Mouse (Mus musculus) midbrain, embryonic 15.5 days (tissue): ENCODE results near the gene Ccdc188. TPM values are rescaled to one million over a fixed set of nuclear protein-coding genes. Genes with fewer than 3 reads are reported as not detected.
A peak's percentile ranks its signal among the peaks of the same experiment; 100 is the strongest.

Experiments used
- ATAC-seq: fragments of 200-750 bp; cut with Nextera tagmentation; replicated peaks from 2 replicates; pipeline ENCODE4 v1.8.0; 2017; ENCODE audit warnings: moderate TSS enrichment
- H3K27ac ChIP-seq: fragments of 300-500 bp; sonication (generic); 2 replicates; pipeline ENCODE4 v1.5.1; 2015; ENCODE audit warnings: mild to moderate bottlenecking, inconsistent platforms
- H3K27me3 ChIP-seq: fragments of 300-500 bp; sonication (generic); replicated peaks from 2 replicates; pipeline ENCODE4 v1.6.1; 2015; ENCODE audit warnings: inconsistent platforms
- H3K36me3 ChIP-seq: fragments of 300-500 bp; sonication (generic); replicated peaks from 2 replicates; pipeline ENCODE4 v1.6.1; 2015; ENCODE audit warnings: inconsistent platforms
- H3K4me1 ChIP-seq: fragments of 300-500 bp; sonication (generic); 2 replicates; pipeline ENCODE4 v1.6.1; 2015; ENCODE audit warnings: inconsistent platforms
- H3K4me2 ChIP-seq: fragments of 300-500 bp; sonication (generic); 2 replicates; pipeline ENCODE4 v1.6.1; 2015; ENCODE audit warnings: inconsistent platforms, mild to moderate bottlenecking, moderate library complexity
- H3K4me3 ChIP-seq: fragments of 300-500 bp; sonication (generic); 2 replicates; pipeline ENCODE4 v1.5.1; 2015; ENCODE audit warnings: mild to moderate bottlenecking, inconsistent platforms
- H3K9ac ChIP-seq: fragments of 300-500 bp; sonication (generic); 2 replicates; pipeline ENCODE4 v1.6.1; 2015; ENCODE audit warnings: mild to moderate bottlenecking, inconsistent platforms
- H3K9me3 ChIP-seq: fragments of 300-500 bp; sonication (generic); 2 replicates; pipeline ENCODE4 v1.6.1; 2016; ENCODE audit warnings: inconsistent platforms
- WGBS: fragments of 180-500 bp; shearing (Covaris S2); methylation state at CpG from one replicate; pipeline ENCODE4 v1.1.7; 2015; ENCODE audit warnings: mixed read lengths; 5-methylcytosine and 5-hydroxymethylcytosine counted together
- polyA plus RNA-seq: library from polyadenylated mRNA; unstranded; fragments of >200 nt; fragmentation: Nextera tagmentation; extraction: Ambion mirVana; gene quantifications from 2 replicates; pipeline ENCODE4 v1.2.1, GENCODE M21; 2015

The Ccdc188 gene
- polyA plus RNA-seq, 1 experiment from 2014 or later: 0.14 TPM

- Histone ChIP-seq H3K9me3 (no peaks in the 10 kb centered on the region), H3K4me1 (peaks cover 30% of the 10 kb centered on the region), H3K4me2 (no peak overlapping the region), H3K4me3 (no peak overlapping the region), H3K36me3 (peaks cover 29% of the 10 kb centered on the region), H3K27me3 (no peaks in the 10 kb centered on the region), H3K27ac (no peak overlapping the region), H3K9ac (no peak overlapping the region)
- WGBS: 63% methylated on average over 11 of the region's 11 CpGs
- no peak for ATAC-seq
These were observed 11.9 kb downstream of the Ccdc188 start for GRCm38 (mm10) chr16:18229622-18230021.

- Histone ChIP-seq H3K27me3 (no peaks in the 10 kb centered on the region), H3K36me3 (peaks cover 19% of the 10 kb centered on the region; the same call in 1 of the 2 replicates), H3K9ac (no peak overlapping the region), H3K9me3 (no peaks in the 10 kb centered on the region), H3K4me3 (no peak overlapping the region), H3K27ac (no peak overlapping the region), H3K4me2 (no peak overlapping the region), H3K4me1 (peaks cover 33% of the 10 kb centered on the region)
- ATAC-seq: no peak
- WGBS: 90% methylated on average over 6 of the region's 6 CpGs
These were observed 12.9 kb downstream of the Ccdc188 start for GRCm38 (mm10) chr16:18230617-18231016.

- H3K4me1 ChIP-seq: peaks cover 37% of the 10 kb centered on the region
- H3K27me3 ChIP-seq: no peaks in the 10 kb centered on the region
- H3K36me3 ChIP-seq: peaks cover 15% of the 10 kb centered on the region; the same call in 1 of the 2 replicates
- H3K9ac ChIP-seq: no peak overlapping the region
- H3K4me3 ChIP-seq: no peak overlapping the region
- no peak overlapping the region for H3K27ac ChIP-seq
- H3K9me3 ChIP-seq: no peaks in the 10 kb centered on the region
- no peak overlapping the region for H3K4me2 ChIP-seq
- no peak for ATAC-seq
- WGBS: 91% methylated on average over 3 of the region's 3 CpGs
These were observed 13.4 kb downstream of the Ccdc188 start for GRCm38 (mm10) chr16:18231047-18231446.

- H3K4me3 ChIP-seq: no peak overlapping the region
- no peaks in the 10 kb centered on the region for H3K27me3 ChIP-seq
- no peak overlapping the region for H3K27ac ChIP-seq
- no peak overlapping the region for H3K4me2 ChIP-seq
- ATAC-seq: no peak
- H3K36me3 ChIP-seq: peaks cover 15% of the 10 kb centered on the region; the same call in 1 of the 2 replicates
- WGBS: 91% methylated on average over 4 of the region's 4 CpGs
- no peak overlapping the region for H3K9ac ChIP-seq
- H3K4me1 ChIP-seq: peaks cover 41% of the 10 kb centered on the region
- no peaks in the 10 kb centered on the region for H3K9me3 ChIP-seq
These were observed 13.8 kb downstream of the Ccdc188 start for GRCm38 (mm10) chr16:18231451-18231850.

GRCm38 (mm10) chr16:18233451-18233850, 15.8 kb downstream of the Ccdc188 start:
- Histone ChIP-seq H3K27me3 (no peaks in the 10 kb centered on the region), H3K4me2 (peak overlapping the region; percentile 82), H3K4me3 (peak overlapping the region; percentile 66), H3K4me1 (peaks cover 44% of the 10 kb centered on the region), H3K36me3 (0 out of 2 replicates have a peak, but pooled peaks cover 4% of the 10 kb centered on the region), H3K27ac (no peak overlapping the region), H3K9ac (peak overlapping the region; percentile 20; the same call in 1 of the 2 replicates), H3K9me3 (no peaks in the 10 kb centered on the region)
- 44% methylated on average over 1 of the region's 1 CpGs for WGBS
- ATAC-seq: no peak

GRCm38 (mm10) chr16:18233919-18234670, 16.4 kb downstream of the Ccdc188 start:
- Histone ChIP-seq H3K27ac (peak overlapping the region; percentile 92), H3K27me3 (no peaks in the 10 kb centered on the region), H3K9ac (peak overlapping the region; percentile 86), H3K4me1 (peaks cover 44% of the 10 kb centered on the region), H3K4me3 (peak overlapping the region; percentile 66), H3K9me3 (no peaks in the 10 kb centered on the region), H3K36me3 (peaks cover 7% of the 10 kb centered on the region; the same call in 1 of the 2 replicates), H3K4me2 (peak overlapping the region; percentile 82)
- ATAC-seq: peak; percentile 22
- 21% methylated on average over 13 of the region's 13 CpGs for WGBS

GRCm38 (mm10) chr16:18234671-18235388, 17.2 kb downstream of the Ccdc188 start, which contains the start of gene Zdhhc8:
Zdhhc8 (minus strand) TSS chr16:18235136.
- 0% methylated on average over 61 of the region's 79 CpGs for WGBS
- Histone ChIP-seq H3K4me2 (peak within 1 kb of the TSS; percentile 82), H3K36me3 (peaks cover 12% of the 10 kb centered on the region; the same call in 1 of the 2 replicates), H3K27ac (peak within 1 kb of the TSS; percentile 92), H3K27me3 (no peaks in the 10 kb centered on the region), H3K9me3 (no peaks in the 10 kb centered on the region), H3K4me3 (peak within 1 kb of the TSS; percentile 66), H3K4me1 (peaks cover 40% of the 10 kb centered on the region), H3K9ac (peak within 1 kb of the TSS; percentile 86)
- ATAC-seq: peak; percentile 91

GRCm38 (mm10) chr16:18235389-18236065, 17.8 kb downstream of the Ccdc188 start:
- 3% methylated on average over 19 of the region's 19 CpGs for WGBS
- Histone ChIP-seq H3K4me2 (peak overlapping the region; percentile 82), H3K27ac (peak overlapping the region; percentile 92), H3K9ac (peak overlapping the region; percentile 86), H3K4me1 (peaks cover 34% of the 10 kb centered on the region), H3K36me3 (peaks cover 18% of the 10 kb centered on the region), H3K27me3 (no peaks in the 10 kb centered on the region), H3K4me3 (peak overlapping the region; percentile 66), H3K9me3 (no peaks in the 10 kb centered on the region)
- peak; percentile 91 for ATAC-seq

- no peak overlapping the region for H3K4me2 ChIP-seq
- no peak overlapping the region for H3K9ac ChIP-seq
- no peaks in the 10 kb centered on the region for H3K9me3 ChIP-seq
- peaks cover 31% of the 10 kb centered on the region for H3K36me3 ChIP-seq
- no peaks in the 10 kb centered on the region for H3K27me3 ChIP-seq
- H3K4me1 ChIP-seq: peaks cover 28% of the 10 kb centered on the region
- 0 out of 2 replicates have a peak overlapping the region, but pooled peaks have one; percentile 92 for H3K27ac ChIP-seq
- no peak overlapping the region for H3K4me3 ChIP-seq
- ATAC-seq: no peak
- WGBS: 81% methylated on average over 7 of the region's 7 CpGs
These were observed 19.2 kb downstream of the Ccdc188 start for GRCm38 (mm10) chr16:18236676-18237501.

- H3K4me3 ChIP-seq: no peak overlapping the region
- no peak overlapping the region for H3K4me2 ChIP-seq
- ATAC-seq: no peak
- H3K36me3 ChIP-seq: peaks cover 71% of the 10 kb centered on the region
- H3K4me1 ChIP-seq: peaks cover 5% of the 10 kb centered on the region
- no peak overlapping the region for H3K27ac ChIP-seq
- 92% methylated on average over 10 of the region's 10 CpGs for WGBS
- H3K27me3 ChIP-seq: no peaks in the 10 kb centered on the region
- no peak overlapping the region for H3K9ac ChIP-seq
- H3K9me3 ChIP-seq: no peaks in the 10 kb centered on the region
These were observed 23.9 kb downstream of the Ccdc188 start for GRCm38 (mm10) chr16:18241581-18241980.
